Mouse (Mus musculus): Measurements from ENCODE around the gene Sox30.

DNA sequence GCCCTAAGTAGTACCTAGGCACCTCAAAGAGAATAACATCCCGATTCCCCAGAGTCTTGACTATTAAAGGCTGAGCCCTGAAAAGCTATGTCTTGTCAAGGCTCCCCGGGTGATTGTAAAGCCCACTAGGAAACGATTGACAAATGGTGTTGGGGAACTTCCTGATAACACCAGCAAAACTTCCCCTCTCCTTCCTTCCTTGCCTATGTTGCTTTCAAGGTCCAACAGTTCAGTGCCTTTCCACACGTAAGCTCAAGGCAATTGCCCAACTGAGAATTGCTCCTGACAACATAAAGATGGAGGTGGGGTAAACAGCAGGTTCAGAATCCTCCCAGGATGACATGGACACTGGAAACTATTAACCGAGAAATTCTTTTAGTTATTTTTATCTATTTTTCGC lies 42.9 kb downstream of the Sox30 start:
- TF ChIP-seq CTCF (IDR thresholded peaks at IDR 0.05; ENCODE audit: insufficient read depth, low read length) (no peak), POLR2A (IDR thresholded peaks at IDR 0.05; ENCODE audit: borderline replicate concordance, extremely low read depth, low read depth, low read length) (no peak)
